Mouse (Mus musculus) naive thymus-derived CD4-positive, alpha-beta T cell, adult 2 months (primary cell): Measurements from ENCODE around the gene Tmem98.

Experiments used
- DNase-seq: peaks from one replicate; pipeline ENCODE4 v3.0.0-alpha.2; 2011; ENCODE audit warnings: low read depth

The Tmem98 gene

GRCm38 (mm10) chr11:80854908-80855307 lies 44.9 kb downstream of the Tmem98 start:
- DNase-seq, result no peak

GRCm38 (mm10) chr11:80856827-80857226 lies 46.9 kb downstream of the Tmem98 start:
- DNase-seq, result no peak

GRCm38 (mm10) chr11:80858065-80858464 lies 48.1 kb downstream of the Tmem98 start, which contains the start of gene Spaca3:
Gene Spaca3 (plus strand): TSS chr11:80858365.
- no peak for DNase-seq

- DNase-seq, result no peak
These were observed 53.0 kb downstream of the Tmem98 start for GRCm38 (mm10) chr11:80862941-80863340.

DNA sequence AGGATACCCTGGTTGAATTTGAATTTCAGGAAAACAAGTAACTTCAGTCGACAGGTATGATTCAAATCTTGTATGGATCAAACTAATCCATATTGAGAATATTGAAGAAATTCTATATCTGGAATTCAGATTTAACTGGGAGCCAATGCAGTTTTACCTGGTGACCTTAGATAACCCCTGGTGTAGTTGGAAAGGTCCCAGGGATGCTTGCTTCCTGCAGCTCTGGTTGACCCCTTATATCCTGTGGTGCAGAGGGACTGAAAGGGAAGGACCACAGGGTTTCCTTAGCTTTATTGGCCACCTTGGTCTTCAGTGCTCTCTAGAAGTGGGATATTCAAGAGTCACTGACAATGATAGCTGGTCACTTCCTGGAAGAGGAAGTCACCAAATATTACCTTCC lies 58.1 kb downstream of the Tmem98 start:
- no peak for DNase-seq
